Mouse (Mus musculus) hindbrain, embryonic 15.5 days (tissue): Measurements from ENCODE around the gene Slc1a2. TPM values are rescaled to one million over a fixed set of nuclear protein-coding genes. Genes with fewer than 3 reads are reported as not detected.

Experiments used
- ATAC-seq: fragments of 200-750 bp; cut with Nextera tagmentation; 2 replicates; pipeline ENCODE4 v1.8.0; 2017; ENCODE audit warnings: low read depth, moderate number of reproducible peaks, moderate TSS enrichment; ENCODE audit not compliant: low FRiP score
- H3K27ac ChIP-seq: fragments of 300-500 bp; sonication (generic); replicated peaks from 2 replicates; pipeline ENCODE4 v1.5.1; 2015; ENCODE audit warnings: mild to moderate bottlenecking, inconsistent platforms
- H3K27me3 ChIP-seq: fragments of 300-500 bp; sonication (generic); 2 replicates; pipeline ENCODE4 v1.6.1; 2015; ENCODE audit warnings: control low read depth, inconsistent platforms
- H3K36me3 ChIP-seq: fragments of 300-500 bp; sonication (generic); 2 replicates; pipeline ENCODE4 v1.6.1; 2015; ENCODE audit warnings: control low read depth, inconsistent platforms
- H3K4me1 ChIP-seq: fragments of 300-500 bp; sonication (generic); replicated peaks from 2 replicates; pipeline ENCODE4 v1.6.1; 2015; ENCODE audit warnings: control low read depth, inconsistent platforms
- H3K4me2 ChIP-seq: fragments of 300-500 bp; sonication (generic); 2 replicates; pipeline ENCODE4 v1.6.1; 2015; ENCODE audit warnings: moderate library complexity, mild to moderate bottlenecking, inconsistent platforms
- H3K4me3 ChIP-seq: fragments of 300-500 bp; sonication (generic); 2 replicates; pipeline ENCODE4 v1.5.1; 2015; ENCODE audit warnings: mild to moderate bottlenecking, inconsistent platforms
- H3K9ac ChIP-seq: fragments of 300-500 bp; sonication (generic); 2 replicates; pipeline ENCODE4 v1.6.1; 2015; ENCODE audit warnings: inconsistent platforms
- H3K9me3 ChIP-seq: fragments of 300-500 bp; sonication (generic); 2 replicates; pipeline ENCODE4 v1.6.1; 2016; ENCODE audit warnings: control low read depth, inconsistent platforms
- WGBS: fragments of 180-500 bp; shearing (Covaris S2); methylation state at CpG from one replicate; pipeline ENCODE4 v1.1.7; 2015; 5-methylcytosine and 5-hydroxymethylcytosine counted together
- polyA plus RNA-seq: library from polyadenylated mRNA; unstranded; fragments of >200 nt; fragmentation: Nextera tagmentation; extraction: Ambion mirVana; gene quantifications from 2 replicates; pipeline ENCODE4 v1.2.1, GENCODE M21; 2015

The Slc1a2 gene
- polyA plus RNA-seq, 1 experiment from 2014 or later = 18.6 TPM

- H3K4me2 ChIP-seq = no peak overlapping the region
Measured at GRCm38 (mm10) chr2:102774700-102775099, 116.2 kb downstream of the Slc1a2 start.

GRCm38 (mm10) chr2:102775561-102775960 is 117.1 kb downstream of the Slc1a2 start:
- Histone ChIP-seq H3K9ac (no peak overlapping the region), H3K27me3 (no peaks in the 10 kb centered on the region), H3K4me2 (no peak overlapping the region), H3K4me1 (no peaks in the 10 kb centered on the region), H3K9me3 (no peaks in the 10 kb centered on the region), H3K36me3 (peaks cover 11% of the 10 kb centered on the region), H3K27ac (no peak overlapping the region), H3K4me3 (no peak overlapping the region)
- WGBS = 47% methylated on average over 1 of the region's 1 CpGs
- ATAC-seq = no peak

More at GRCm38 (mm10) chr2:102774700-102775099, 116.2 kb downstream of the Slc1a2 start:
- no peak for ATAC-seq
- no peak overlapping the region for H3K27ac ChIP-seq
- H3K9ac ChIP-seq = no peak overlapping the region
- 82% methylated on average over 4 of the region's 4 CpGs for WGBS
- H3K27me3 ChIP-seq = no peaks in the 10 kb centered on the region
- H3K9me3 ChIP-seq = no peaks in the 10 kb centered on the region
- no peaks in the 10 kb centered on the region for H3K4me1 ChIP-seq
- peaks cover 12% of the 10 kb centered on the region for H3K36me3 ChIP-seq
- no peak overlapping the region for H3K4me3 ChIP-seq

DNA sequence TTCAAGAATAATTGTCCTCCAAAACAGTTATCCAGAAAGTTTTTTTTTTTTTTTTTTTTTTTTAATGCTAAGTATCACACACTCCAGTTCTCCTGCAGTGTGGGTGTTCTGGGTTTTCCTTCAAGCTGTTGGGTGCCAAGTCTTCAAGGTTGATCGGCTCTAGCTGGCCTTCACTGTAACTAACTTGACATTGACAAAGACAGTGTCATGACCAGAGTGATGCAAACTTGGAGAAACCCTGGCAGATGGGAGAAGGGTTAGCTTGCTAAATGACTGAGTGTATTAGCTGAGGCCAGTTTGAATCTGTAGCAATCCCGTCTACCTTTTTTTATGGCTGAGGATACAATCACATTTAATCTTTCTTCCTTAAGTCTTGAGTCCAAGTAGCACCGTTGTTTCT is 119.7 kb downstream of the Slc1a2 start:
- H3K4me1 ChIP-seq = no peaks in the 10 kb centered on the region
- H3K27me3 ChIP-seq = no peaks in the 10 kb centered on the region

GRCm38 (mm10) chr2:102782751-102783150 is 124.3 kb downstream of the Slc1a2 start:
- H3K4me3 ChIP-seq = no peak overlapping the region
- H3K27me3 ChIP-seq = no peaks in the 10 kb centered on the region
- H3K9me3 ChIP-seq = no peaks in the 10 kb centered on the region
- H3K9ac ChIP-seq = no peak overlapping the region
- peaks cover 9% of the 10 kb centered on the region for H3K36me3 ChIP-seq
- no peak overlapping the region for H3K27ac ChIP-seq
- no peak for ATAC-seq
- no peaks in the 10 kb centered on the region for H3K4me1 ChIP-seq
- H3K4me2 ChIP-seq = no peak overlapping the region
- WGBS = 81% methylated on average over 7 of the region's 7 CpGs

More for the DNA sequence above, 119.7 kb downstream of the Slc1a2 start:
- H3K9ac ChIP-seq = no peak overlapping the region
- no peak overlapping the region for H3K27ac ChIP-seq
- no peak overlapping the region for H3K4me3 ChIP-seq
- H3K4me2 ChIP-seq = no peak overlapping the region
- H3K9me3 ChIP-seq = no peaks in the 10 kb centered on the region
- no peak for ATAC-seq
- peaks cover 14% of the 10 kb centered on the region for H3K36me3 ChIP-seq
- WGBS = 92% methylated on average over 3 of the region's 3 CpGs

- H3K4me3 ChIP-seq = no peak overlapping the region
- whole genome bisulfite sequencing = 81% methylated on average over 4 of the region's 4 CpGs
- H3K9ac ChIP-seq = no peak overlapping the region
- H3K27ac ChIP-seq = no peak overlapping the region
- H3K36me3 ChIP-seq = 0 out of 2 replicates have a peak, but pooled peaks cover 1% of the 10 kb centered on the region
- ATAC-seq = no peak
- H3K9me3 ChIP-seq = no peaks in the 10 kb centered on the region
- H3K4me2 ChIP-seq = no peak overlapping the region
- H3K4me1 ChIP-seq = no peaks in the 10 kb centered on the region
- no peaks in the 10 kb centered on the region for H3K27me3 ChIP-seq
Measured at GRCm38 (mm10) chr2:102785696-102786095, 127.2 kb downstream of the Slc1a2 start.

DNA sequence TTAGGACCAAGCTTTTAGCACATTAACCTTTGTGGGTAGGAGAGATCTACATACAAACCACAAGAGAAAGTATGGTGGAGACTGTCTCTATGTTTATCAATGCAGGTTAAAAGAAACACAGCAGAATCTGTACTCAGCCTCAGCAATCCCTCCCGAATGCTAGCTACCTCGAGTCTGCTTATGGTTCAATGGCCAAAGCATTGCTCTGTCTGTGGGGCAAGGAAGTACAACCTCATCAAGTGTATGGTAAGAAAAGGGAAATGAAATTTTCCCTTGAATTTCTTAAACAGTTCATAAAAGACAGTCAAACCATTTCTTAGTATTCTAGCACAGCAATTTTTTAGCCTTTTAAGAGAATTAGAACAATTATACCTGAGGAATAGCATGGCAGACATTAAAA is 133.2 kb downstream of the Slc1a2 start:
- Histone ChIP-seq H3K4me2 (no peak overlapping the region), H3K9me3 (no peaks in the 10 kb centered on the region), H3K9ac (no peak overlapping the region), H3K4me3 (no peak overlapping the region), H3K27me3 (no peaks in the 10 kb centered on the region), H3K36me3 (no peaks in the 10 kb centered on the region), H3K27ac (no peak overlapping the region), H3K4me1 (no peaks in the 10 kb centered on the region)
- WGBS = 86% methylated on average over 2 of the region's 2 CpGs
- ATAC-seq = no peak

DNA sequence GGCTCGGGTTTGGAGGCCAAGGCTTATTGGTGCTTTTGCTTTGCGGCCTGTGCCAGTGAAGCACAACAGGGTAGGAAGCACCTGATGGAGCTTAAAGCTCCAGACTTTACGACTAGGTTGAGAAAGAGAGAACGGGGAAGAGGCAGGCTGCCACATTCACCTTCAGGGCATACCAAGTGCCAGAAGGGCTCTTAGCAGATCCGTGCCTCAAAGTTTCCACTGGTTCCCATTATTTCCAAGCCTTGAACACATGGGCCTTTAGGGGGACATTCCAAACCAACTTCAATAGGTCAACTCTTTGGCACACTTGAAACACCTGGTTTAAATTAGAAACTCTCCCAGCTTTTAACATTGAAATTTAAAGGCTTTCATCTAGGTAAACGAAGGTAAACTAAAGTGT is 134.3 kb downstream of the Slc1a2 start:
- WGBS = 90% methylated on average over 6 of the region's 6 CpGs
- no peak overlapping the region for H3K4me2 ChIP-seq
- no peak for ATAC-seq

DNA sequence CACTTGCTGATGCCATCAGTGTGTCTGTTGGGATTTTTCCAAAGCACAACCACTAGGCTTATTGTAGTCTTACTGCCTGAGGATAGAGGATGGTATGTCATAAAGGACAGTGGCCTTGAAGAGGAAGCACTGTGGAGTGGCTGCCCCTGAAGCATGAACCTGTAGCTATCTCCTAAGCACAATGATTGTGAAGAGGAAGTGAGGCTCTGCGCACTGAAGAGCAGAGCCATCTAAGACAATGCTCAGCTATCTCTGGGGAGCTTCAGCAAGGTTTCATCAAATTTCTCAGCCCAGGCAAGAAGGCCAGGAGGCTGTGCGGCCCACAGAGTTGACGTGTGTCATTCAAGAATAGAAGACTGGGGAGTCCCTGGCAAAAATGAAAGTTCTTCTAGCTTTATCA is 136.6 kb downstream of the Slc1a2 start:
- no peak overlapping the region for H3K27ac ChIP-seq
- 97% methylated on average over 3 of the region's 3 CpGs for WGBS
- H3K4me3 ChIP-seq = no peak overlapping the region
- no peaks in the 10 kb centered on the region for H3K27me3 ChIP-seq
- ATAC-seq = no peak
- H3K9me3 ChIP-seq = no peaks in the 10 kb centered on the region
- no peak overlapping the region for H3K9ac ChIP-seq
- H3K4me2 ChIP-seq = no peak overlapping the region
- no peaks in the 10 kb centered on the region for H3K36me3 ChIP-seq
- H3K4me1 ChIP-seq = no peaks in the 10 kb centered on the region

More for the DNA sequence above, 134.3 kb downstream of the Slc1a2 start:
- Histone ChIP-seq H3K27ac (no peak overlapping the region), H3K9ac (no peak overlapping the region), H3K4me3 (no peak overlapping the region), H3K9me3 (no peaks in the 10 kb centered on the region), H3K27me3 (no peaks in the 10 kb centered on the region), H3K4me1 (no peaks in the 10 kb centered on the region), H3K36me3 (no peaks in the 10 kb centered on the region)

DNA sequence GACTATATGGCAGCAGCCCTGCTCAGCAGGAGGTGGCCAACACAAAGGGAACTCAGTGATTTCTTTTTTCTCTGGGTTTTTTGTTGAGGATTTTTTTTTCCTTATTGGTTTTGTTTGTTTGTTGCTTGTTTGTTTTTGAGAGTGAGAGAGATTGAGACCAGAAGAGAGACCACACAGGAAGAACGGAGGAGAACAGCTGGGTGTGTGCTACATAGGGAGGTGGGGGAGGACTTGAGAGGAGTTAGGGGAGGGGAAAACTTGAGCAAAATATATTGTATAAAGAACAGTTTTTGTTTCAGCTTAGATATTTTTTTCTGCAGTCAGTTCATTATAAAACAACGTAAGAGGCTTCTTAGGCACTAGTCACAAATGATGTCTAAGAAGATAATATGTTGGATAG is 139.7 kb downstream of the Slc1a2 start:
- WGBS = 67% methylated on average over 2 of the region's 2 CpGs
- H3K4me1 ChIP-seq = no peaks in the 10 kb centered on the region
- H3K27me3 ChIP-seq = no peaks in the 10 kb centered on the region
- no peaks in the 10 kb centered on the region for H3K9me3 ChIP-seq
- H3K36me3 ChIP-seq = no peaks in the 10 kb centered on the region
- no peak overlapping the region for H3K9ac ChIP-seq
- no peak overlapping the region for H3K27ac ChIP-seq
- H3K4me2 ChIP-seq = no peak overlapping the region
- ATAC-seq = no peak
- H3K4me3 ChIP-seq = no peak overlapping the region

DNA sequence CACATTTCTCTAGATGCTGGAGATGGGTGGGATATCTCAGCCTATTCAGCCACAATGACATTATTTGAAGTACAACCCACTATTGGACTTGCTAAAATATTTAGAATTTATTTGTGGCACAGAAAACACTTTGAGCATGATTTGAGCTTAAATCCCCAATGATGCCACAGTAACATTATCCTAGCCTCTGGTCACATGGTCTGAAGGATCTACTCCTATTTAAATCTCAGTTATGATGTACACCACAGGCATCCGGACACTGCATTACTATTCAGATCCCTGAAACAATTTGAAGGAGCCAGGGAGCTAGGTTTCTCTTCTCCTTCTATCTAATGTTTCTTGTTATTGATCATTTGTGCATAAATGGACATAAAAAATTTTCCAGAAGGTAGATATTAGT is 143.4 kb downstream of the Slc1a2 start:
- Histone ChIP-seq H3K9ac (no peak overlapping the region), H3K27me3 (no peaks in the 10 kb centered on the region), H3K4me2 (no peak overlapping the region), H3K9me3 (no peaks in the 10 kb centered on the region), H3K36me3 (no peaks in the 10 kb centered on the region), H3K4me1 (no peaks in the 10 kb centered on the region), H3K4me3 (no peak overlapping the region), H3K27ac (no peak overlapping the region)
- WGBS = 89% methylated on average over 1 of the region's 1 CpGs
- ATAC-seq = no peak

GRCm38 (mm10) chr2:102804109-102804508 is 145.7 kb downstream of the Slc1a2 start:
- 40% methylated on average over 2 of the region's 2 CpGs for WGBS
- H3K4me1 ChIP-seq = no peaks in the 10 kb centered on the region
- H3K4me2 ChIP-seq = no peak overlapping the region
- no peak overlapping the region for H3K9ac ChIP-seq
- no peak overlapping the region for H3K27ac ChIP-seq
- H3K36me3 ChIP-seq = no peaks in the 10 kb centered on the region
- ATAC-seq = no peak
- H3K9me3 ChIP-seq = no peaks in the 10 kb centered on the region
- no peaks in the 10 kb centered on the region for H3K27me3 ChIP-seq
- H3K4me3 ChIP-seq = no peak overlapping the region

GRCm38 (mm10) chr2:102805283-102805682 is 146.8 kb downstream of the Slc1a2 start:
- Histone ChIP-seq H3K9ac (no peak overlapping the region), H3K9me3 (no peaks in the 10 kb centered on the region), H3K36me3 (no peaks in the 10 kb centered on the region), H3K4me1 (no peaks in the 10 kb centered on the region), H3K27ac (no peak overlapping the region), H3K27me3 (no peaks in the 10 kb centered on the region), H3K4me3 (no peak overlapping the region), H3K4me2 (no peak overlapping the region)
- ATAC-seq = no peak
- WGBS = 84% methylated on average over 6 of the region's 6 CpGs

DNA sequence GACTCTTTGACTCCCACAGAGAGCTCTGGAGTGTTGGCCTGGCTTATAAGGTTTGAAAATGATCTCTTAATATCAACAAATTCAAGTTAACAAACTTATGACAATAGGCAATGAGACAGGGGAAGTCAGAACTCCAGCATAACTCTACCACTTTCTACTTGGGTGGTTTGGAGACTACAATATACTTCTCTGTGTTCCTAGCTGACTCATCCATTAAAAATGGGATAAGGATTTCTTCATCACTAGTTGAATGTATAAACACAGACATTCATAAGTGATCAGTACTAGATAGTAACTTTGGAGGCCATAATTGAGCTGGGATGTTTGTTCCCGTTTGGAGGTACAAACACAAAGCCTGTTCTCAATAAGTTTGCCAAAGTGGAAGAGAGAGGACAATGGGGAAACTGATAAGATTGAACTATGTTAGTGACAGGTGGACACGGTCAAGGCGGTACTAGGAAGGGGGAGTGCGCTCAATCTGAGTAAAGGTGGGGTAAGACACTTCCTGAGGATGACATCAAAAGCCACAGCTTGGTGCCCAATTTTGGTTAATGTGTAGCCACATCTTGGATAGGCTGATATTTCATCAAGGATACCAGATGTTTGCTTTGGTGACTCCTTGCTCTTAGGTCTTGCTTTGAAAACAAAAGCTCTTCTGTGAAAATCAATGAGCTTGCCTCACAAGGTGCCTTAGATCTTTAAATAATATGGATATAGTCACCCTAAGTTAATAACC is 147.5 kb downstream of the Slc1a2 start:
- Histone ChIP-seq H3K4me2 (no peak overlapping the region), H3K36me3 (no peaks in the 10 kb centered on the region), H3K27me3 (no peaks in the 10 kb centered on the region), H3K4me3 (no peak overlapping the region), H3K27ac (no peak overlapping the region), H3K9ac (no peak overlapping the region), H3K9me3 (no peaks in the 10 kb centered on the region), H3K4me1 (no peaks in the 10 kb centered on the region)
- WGBS = 90% methylated on average over 4 of the region's 4 CpGs
- no peak for ATAC-seq
